Mouse (Mus musculus) CH12.LX (cell line): ENCODE measurements around the gene Thtpa.

Source experiments
- CTCF ChIP-seq, 2 experiments: IDR thresholded peaks in 1 of 2; conservative IDR thresholded peaks in 1 of 2; 2 replicates each; pipeline ENCODE4 v1.5.1; 2011 to 2012; ENCODE audit warnings: low read depth in 2 of 2, low read length in 2 of 2, improper control_type of control experiment in 1 of 2, inconsistent platforms in 1 of 2, mild to moderate bottlenecking in 1 of 2, moderate library complexity in 1 of 2
- EP300 ChIP-seq: IDR thresholded peaks from 2 replicates; pipeline ENCODE4 v1.6.1; 2011; ENCODE audit warnings: low read length, improper control_type of control experiment
- GABPA ChIP-seq: IDR thresholded peaks from 2 replicates; pipeline ENCODE4 v1.6.1; 2012; ENCODE audit warnings: low read depth, low read length, improper control_type of control experiment, inconsistent platforms; ENCODE audit not compliant: insufficient replicate concordance
- MAFK ChIP-seq: IDR thresholded peaks from 2 replicates; pipeline ENCODE4 v1.6.1; 2011; ENCODE audit warnings: low read length, improper control_type of control experiment; ENCODE audit not compliant: insufficient replicate concordance
- MAX ChIP-seq: IDR thresholded peaks from 2 replicates; pipeline ENCODE4 v1.6.1; 2011; ENCODE audit warnings: low read length, improper control_type of control experiment
- PAX5 ChIP-seq: IDR thresholded peaks from 2 replicates; pipeline ENCODE4 v1.6.1; 2012; ENCODE audit warnings: low read length, inconsistent platforms, mixed read lengths
- POLR2A ChIP-seq: IDR thresholded peaks from 2 replicates; pipeline ENCODE4 v1.6.1; 2011; ENCODE audit warnings: low read depth, mild to moderate bottlenecking, improper control_type of control experiment, low read length
- RAD21 ChIP-seq: IDR thresholded peaks from 2 replicates; pipeline ENCODE4 v1.6.1; 2011; ENCODE audit warnings: low read depth, mild to moderate bottlenecking, low read length, improper control_type of control experiment, moderate library complexity
- USF2 ChIP-seq: conservative IDR thresholded peaks from 2 replicates; pipeline ENCODE4 v1.6.1; 2011; ENCODE audit warnings: low read depth, low read length, improper control_type of control experiment
- ZKSCAN1 ChIP-seq: IDR thresholded peaks from 2 replicates; pipeline ENCODE4 v1.6.1; 2012; ENCODE audit warnings: low read depth, inconsistent platforms, low read length, improper control_type of control experiment, borderline replicate concordance
- ZNF384 ChIP-seq: IDR thresholded peaks from 2 replicates; pipeline ENCODE4 v1.6.1; 2012; ENCODE audit warnings: low read depth, low read length, improper control_type of control experiment, inconsistent platforms

- TF ChIP-seq MAX, result no peak
- no peak for TF ChIP-seq POLR2A
- no peak for TF ChIP-seq CTCF (conservative IDR thresholded peaks at IDR 0.05 in 1 of 2, IDR thresholded peaks at IDR 0.05 in 1 of 2; ENCODE audit: low read depth in 2 of 2, low read length in 2 of 2)
- TF ChIP-seq MAFK, result no peak
- no peak for TF ChIP-seq ZNF384
- no peak for TF ChIP-seq GABPA
- no peak for TF ChIP-seq USF2
- TF ChIP-seq PAX5, result no peak
- TF ChIP-seq RAD21, result no peak
- no peak for TF ChIP-seq EP300
- TF ChIP-seq ZKSCAN1, result no peak
These were observed 8.5 kb upstream of the Thtpa start for GRCm38 (mm10) chr14:55086009-55086514.
